Mouse (Mus musculus) MEL-GATA-1-ER (cell line): ENCODE data around the gene Ezr.
"Not testable (repeated sequence)": the region's sequence is repeated elsewhere in the genome, so short reads cannot be mapped to it uniquely, and the experiment has no call there.

ENCODE experiments used
- DNase-seq: peaks from one replicate; pipeline ENCODE4 v3.0.0-alpha.2; 2012; ENCODE audit warnings: low read depth; ENCODE audit errors: extremely low read depth

Ezr gene

GRCm38 (mm10) chr17:6708194-6708593 is 74.4 kb downstream of the Ezr start:
- not testable (repeated sequence) for DNase-seq

GRCm38 (mm10) chr17:6707422-6707821 is 75.2 kb downstream of the Ezr start:
- not testable (repeated sequence) for DNase-seq

GRCm38 (mm10) chr17:6706448-6706847 is 76.1 kb downstream of the Ezr start:
- DNase-seq, result not testable (repeated sequence)

GRCm38 (mm10) chr17:6703381-6704270 is 79.0 kb downstream of the Ezr start:
- not testable (repeated sequence) for DNase-seq

- DNase-seq, result not testable (repeated sequence)
Observed at GRCm38 (mm10) chr17:6702625-6703221, 79.9 kb downstream of the Ezr start.

GRCm38 (mm10) chr17:6700077-6700476 is 82.5 kb downstream of the Ezr start:
- not testable (repeated sequence) for DNase-seq

- DNase-seq, result not testable (repeated sequence)
Observed at GRCm38 (mm10) chr17:6699502-6699901, 83.1 kb downstream of the Ezr start.

- DNase-seq, result peak; percentile 82
Observed at GRCm38 (mm10) chr17:6697224-6697775, 85.3 kb downstream of the Ezr start.

GRCm38 (mm10) chr17:6696521-6696920 is 86.1 kb downstream of the Ezr start:
- DNase-seq, result not testable (repeated sequence)

GRCm38 (mm10) chr17:6695712-6696111 is 86.9 kb downstream of the Ezr start:
- peak; percentile 4 for DNase-seq

- DNase-seq, result peak; percentile 43
Observed at GRCm38 (mm10) chr17:6691596-6691995, 91.0 kb downstream of the Ezr start.

GRCm38 (mm10) chr17:6689344-6689743 is 93.2 kb downstream of the Ezr start:
- DNase-seq, result not testable (repeated sequence)
